Mouse (Mus musculus) midbrain, embryonic 15.5 days (tissue): ENCODE measurements around the gene Pld3. TPM values are rescaled to one million over a fixed set of nuclear protein-coding genes. Genes with fewer than 3 reads are reported as not detected.

Experiments
- ATAC-seq: fragments of 200-750 bp; cut with Nextera tagmentation; replicated peaks from 2 replicates; pipeline ENCODE4 v1.8.0; 2017; ENCODE audit warnings: moderate TSS enrichment
- H3K27ac ChIP-seq: fragments of 300-500 bp; sonication (generic); 2 replicates; pipeline ENCODE4 v1.5.1; 2015; ENCODE audit warnings: mild to moderate bottlenecking, inconsistent platforms
- H3K27me3 ChIP-seq: fragments of 300-500 bp; sonication (generic); replicated peaks from 2 replicates; pipeline ENCODE4 v1.6.1; 2015; ENCODE audit warnings: inconsistent platforms
- H3K36me3 ChIP-seq: fragments of 300-500 bp; sonication (generic); replicated peaks from 2 replicates; pipeline ENCODE4 v1.6.1; 2015; ENCODE audit warnings: inconsistent platforms
- H3K4me1 ChIP-seq: fragments of 300-500 bp; sonication (generic); 2 replicates; pipeline ENCODE4 v1.6.1; 2015; ENCODE audit warnings: inconsistent platforms
- H3K4me2 ChIP-seq: fragments of 300-500 bp; sonication (generic); 2 replicates; pipeline ENCODE4 v1.6.1; 2015; ENCODE audit warnings: inconsistent platforms, mild to moderate bottlenecking, moderate library complexity
- H3K4me3 ChIP-seq: fragments of 300-500 bp; sonication (generic); 2 replicates; pipeline ENCODE4 v1.5.1; 2015; ENCODE audit warnings: mild to moderate bottlenecking, inconsistent platforms
- H3K9ac ChIP-seq: fragments of 300-500 bp; sonication (generic); 2 replicates; pipeline ENCODE4 v1.6.1; 2015; ENCODE audit warnings: mild to moderate bottlenecking, inconsistent platforms
- H3K9me3 ChIP-seq: fragments of 300-500 bp; sonication (generic); 2 replicates; pipeline ENCODE4 v1.6.1; 2016; ENCODE audit warnings: inconsistent platforms
- WGBS: fragments of 180-500 bp; shearing (Covaris S2); methylation state at CpG from one replicate; pipeline ENCODE4 v1.1.7; 2015; ENCODE audit warnings: mixed read lengths; 5-methylcytosine and 5-hydroxymethylcytosine counted together
- polyA plus RNA-seq: library from polyadenylated mRNA; unstranded; fragments of >200 nt; fragmentation: Nextera tagmentation; extraction: Ambion mirVana; gene quantifications from 2 replicates; pipeline ENCODE4 v1.2.1, GENCODE M21; 2015

Pld3 gene
- polyA plus RNA-seq, 1 experiment from 2014 or later = 157 TPM

- Histone ChIP-seq H3K4me2 (no peak overlapping the region), H3K4me1 (no peaks in the 10 kb centered on the region), H3K27me3 (no peaks in the 10 kb centered on the region), H3K9me3 (no peaks in the 10 kb centered on the region), H3K9ac (no peak overlapping the region), H3K36me3 (peaks cover 46% of the 10 kb centered on the region), H3K4me3 (no peak overlapping the region), H3K27ac (no peak overlapping the region)
- WGBS = 83% methylated on average over 2 of the region's 2 CpGs
- ATAC-seq = no peak
These were observed 17.6 kb downstream of the Pld3 start for GRCm38 (mm10) chr7:27535386-27535785.

GRCm38 (mm10) chr7:27532480-27533050, 20.5 kb downstream of the Pld3 start:
- Histone ChIP-seq H3K4me1 (no peaks in the 10 kb centered on the region), H3K9me3 (no peaks in the 10 kb centered on the region), H3K27ac (no peak overlapping the region), H3K27me3 (no peaks in the 10 kb centered on the region), H3K4me2 (no peak overlapping the region), H3K4me3 (no peak overlapping the region), H3K36me3 (peaks cover 44% of the 10 kb centered on the region), H3K9ac (no peak overlapping the region)
- ATAC-seq = no peak
- 89% methylated on average over 9 of the region's 9 CpGs for WGBS

DNA sequence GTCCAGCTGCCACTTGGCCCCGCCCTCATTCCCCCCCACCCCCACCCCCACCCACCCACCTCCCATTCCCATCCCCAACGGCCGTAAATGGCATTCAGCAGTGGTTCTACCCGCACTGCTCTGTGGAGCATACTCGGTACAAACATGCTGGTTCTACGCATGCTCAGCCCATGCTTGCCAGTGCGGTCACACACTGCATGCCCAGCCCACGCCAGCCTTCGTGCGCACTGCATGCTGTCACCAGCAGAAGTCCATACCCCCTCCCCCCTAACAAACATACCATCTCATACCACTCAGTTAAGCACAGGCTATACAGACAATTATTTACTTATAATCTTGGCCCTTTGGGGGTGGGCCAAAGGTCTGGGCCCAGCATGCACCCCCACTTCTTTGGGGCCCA, 21.3 kb downstream of the Pld3 start:
- Histone ChIP-seq H3K4me3 (no peak overlapping the region), H3K27ac (no peak overlapping the region), H3K36me3 (peaks cover 39% of the 10 kb centered on the region), H3K9me3 (no peaks in the 10 kb centered on the region), H3K4me1 (no peaks in the 10 kb centered on the region), H3K4me2 (no peak overlapping the region), H3K9ac (no peak overlapping the region), H3K27me3 (no peaks in the 10 kb centered on the region)
- 91% methylated on average over 10 of the region's 10 CpGs for WGBS
- ATAC-seq = no peak

GRCm38 (mm10) chr7:27530937-27531336, 22.1 kb downstream of the Pld3 start:
- whole genome bisulfite sequencing = 75% methylated on average over 3 of the region's 3 CpGs
- Histone ChIP-seq H3K4me1 (no peaks in the 10 kb centered on the region), H3K9ac (no peak overlapping the region), H3K27ac (no peak overlapping the region), H3K4me2 (no peak overlapping the region), H3K9me3 (no peaks in the 10 kb centered on the region), H3K27me3 (no peaks in the 10 kb centered on the region), H3K36me3 (peaks cover 32% of the 10 kb centered on the region; the same call in 1 of the 2 replicates), H3K4me3 (no peak overlapping the region)
- ATAC-seq = no peak

- no peak for ATAC-seq
- Histone ChIP-seq H3K9me3 (no peaks in the 10 kb centered on the region), H3K9ac (no peak overlapping the region), H3K27ac (no peak overlapping the region), H3K36me3 (peaks cover 18% of the 10 kb centered on the region; the same call in 1 of the 2 replicates), H3K27me3 (no peaks in the 10 kb centered on the region), H3K4me2 (no peak overlapping the region), H3K4me3 (no peak overlapping the region), H3K4me1 (no peaks in the 10 kb centered on the region)
- WGBS = 82% methylated on average over 21 of the region's 21 CpGs
These were observed 23.9 kb downstream of the Pld3 start for GRCm38 (mm10) chr7:27529070-27529469.

DNA sequence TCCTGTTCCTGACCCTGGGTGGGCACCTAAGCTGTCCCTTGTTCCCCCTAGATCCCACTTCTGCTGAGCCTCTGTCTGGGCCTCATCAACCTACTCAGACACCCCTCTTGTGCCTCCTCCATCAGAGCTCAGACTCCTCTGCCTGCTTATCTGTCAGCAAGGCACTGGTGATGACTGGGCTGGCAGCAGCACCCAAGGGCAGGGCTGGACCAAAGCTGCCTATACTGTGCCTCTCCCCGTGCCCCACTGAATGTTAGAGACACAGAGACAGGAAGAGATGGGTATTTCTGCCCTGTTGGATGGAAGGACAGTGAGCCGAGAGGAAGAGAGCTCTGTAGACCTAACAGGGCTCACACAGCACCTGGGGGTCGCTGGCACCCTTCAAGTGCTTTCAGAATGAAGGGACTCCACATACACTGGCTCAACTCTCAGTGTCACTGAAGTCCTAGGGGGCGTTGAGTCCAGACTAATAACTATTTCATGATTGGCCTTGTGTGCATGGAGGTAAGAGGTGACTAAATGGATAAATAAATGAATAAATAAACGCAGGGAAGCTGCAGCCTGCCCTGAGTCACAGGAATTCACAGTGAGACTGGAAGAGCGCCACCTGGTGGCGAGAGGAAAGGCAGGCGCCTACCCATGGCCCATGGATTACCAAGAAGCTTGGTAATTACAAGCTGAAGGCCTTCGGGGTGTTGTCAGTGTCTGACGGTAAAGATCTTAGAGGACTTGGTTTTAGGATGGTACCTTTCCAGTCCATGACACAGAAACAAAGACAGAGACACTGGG, 26.8 kb downstream of the Pld3 start:
- H3K36me3 ChIP-seq = 0 out of 2 replicates have a peak, but pooled peaks cover 3% of the 10 kb centered on the region
- H3K4me2 ChIP-seq = no peak overlapping the region
- no peak overlapping the region for H3K4me3 ChIP-seq
- peak; percentile 76 for ATAC-seq
- no peak overlapping the region for H3K27ac ChIP-seq
- no peaks in the 10 kb centered on the region for H3K9me3 ChIP-seq
- no peaks in the 10 kb centered on the region for H3K4me1 ChIP-seq
- H3K27me3 ChIP-seq = no peaks in the 10 kb centered on the region
- no peak overlapping the region for H3K9ac ChIP-seq
- WGBS = 21% methylated on average over 10 of the region's 10 CpGs

- no peaks in the 10 kb centered on the region for H3K4me1 ChIP-seq
- no peak overlapping the region for H3K4me3 ChIP-seq
- no peak overlapping the region for H3K27ac ChIP-seq
- no peaks in the 10 kb centered on the region for H3K27me3 ChIP-seq
- no peak overlapping the region for H3K4me2 ChIP-seq
- H3K9me3 ChIP-seq = no peaks in the 10 kb centered on the region
- 94% methylated on average over 13 of the region's 13 CpGs for WGBS
- no peak for ATAC-seq
- H3K36me3 ChIP-seq = no peaks in the 10 kb centered on the region
- H3K9ac ChIP-seq = no peak overlapping the region
These were observed 29.2 kb downstream of the Pld3 start for GRCm38 (mm10) chr7:27523805-27524204.

- WGBS = 62% methylated on average over 5 of the region's 5 CpGs
- H3K4me1 ChIP-seq = no peaks in the 10 kb centered on the region
- no peaks in the 10 kb centered on the region for H3K27me3 ChIP-seq
- no peaks in the 10 kb centered on the region for H3K36me3 ChIP-seq
- H3K9ac ChIP-seq = no peak within 1 kb of the TSS
- no peak for ATAC-seq
- no peak within 1 kb of the TSS for H3K4me2 ChIP-seq
- H3K9me3 ChIP-seq = no peaks in the 10 kb centered on the region
- H3K4me3 ChIP-seq = no peak within 1 kb of the TSS
- H3K27ac ChIP-seq = no peak within 1 kb of the TSS
These were observed 30.1 kb downstream of the Pld3 start, which contains the start of gene Hipk4 for GRCm38 (mm10) chr7:27522967-27523366. TSS of gene Hipk4 (plus strand) at chr7:27523267.

- WGBS = 86% methylated on average over 1 of the region's 1 CpGs
These were observed 32.4 kb downstream of the Pld3 start for GRCm38 (mm10) chr7:27520599-27520998.

GRCm38 (mm10) chr7:27520104-27520503, 32.9 kb downstream of the Pld3 start:
- no peaks in the 10 kb centered on the region for H3K9me3 ChIP-seq
- ATAC-seq = no peak
- H3K27me3 ChIP-seq = no peaks in the 10 kb centered on the region
- H3K4me2 ChIP-seq = no peak overlapping the region
- no peak overlapping the region for H3K4me3 ChIP-seq
- H3K9ac ChIP-seq = no peak overlapping the region
- no peaks in the 10 kb centered on the region for H3K36me3 ChIP-seq
- H3K4me1 ChIP-seq = no peaks in the 10 kb centered on the region
- no peak overlapping the region for H3K27ac ChIP-seq

More at GRCm38 (mm10) chr7:27520599-27520998, 32.4 kb downstream of the Pld3 start:
- no peaks in the 10 kb centered on the region for H3K4me1 ChIP-seq
- H3K27me3 ChIP-seq = no peaks in the 10 kb centered on the region
- H3K36me3 ChIP-seq = no peaks in the 10 kb centered on the region
- no peak overlapping the region for H3K27ac ChIP-seq
- H3K9ac ChIP-seq = no peak overlapping the region
- H3K9me3 ChIP-seq = no peaks in the 10 kb centered on the region
- no peak overlapping the region for H3K4me3 ChIP-seq
- ATAC-seq = no peak
- H3K4me2 ChIP-seq = no peak overlapping the region

DNA sequence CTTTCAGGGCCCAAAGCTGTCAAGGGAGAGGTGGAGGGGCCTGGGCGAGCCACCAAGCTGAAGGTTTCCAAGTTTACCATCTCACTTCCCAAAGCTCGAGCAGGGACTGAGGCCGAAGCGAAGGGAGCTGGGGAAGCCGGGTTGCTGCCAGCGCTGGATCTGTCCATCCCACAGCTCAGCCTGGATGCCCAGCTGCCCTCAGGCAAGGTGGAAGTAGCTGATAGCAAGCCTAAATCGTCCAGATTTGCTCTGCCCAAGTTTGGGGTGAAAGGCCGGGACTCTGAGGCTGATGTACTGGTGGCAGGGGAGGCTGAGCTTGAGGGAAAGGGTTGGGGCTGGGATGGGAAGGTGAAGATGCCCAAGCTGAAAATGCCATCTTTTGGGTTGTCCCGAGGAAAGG, 34.7 kb downstream of the Pld3 start:
- Histone ChIP-seq H3K4me1 (no peaks in the 10 kb centered on the region), H3K9me3 (no peaks in the 10 kb centered on the region), H3K4me3 (no peak overlapping the region), H3K4me2 (no peak overlapping the region), H3K9ac (no peak overlapping the region), H3K27ac (no peak overlapping the region), H3K27me3 (no peaks in the 10 kb centered on the region), H3K36me3 (no peaks in the 10 kb centered on the region)
- ATAC-seq = no peak
- WGBS = 85% methylated on average over 9 of the region's 9 CpGs

GRCm38 (mm10) chr7:27514961-27515360, 38.1 kb downstream of the Pld3 start:
- H3K4me1 ChIP-seq = no peaks in the 10 kb centered on the region
- no peak for ATAC-seq
- H3K4me2 ChIP-seq = no peak overlapping the region
- WGBS = 82% methylated on average over 9 of the region's 9 CpGs
- no peaks in the 10 kb centered on the region for H3K36me3 ChIP-seq
- no peaks in the 10 kb centered on the region for H3K27me3 ChIP-seq
- H3K27ac ChIP-seq = no peak overlapping the region
- no peak overlapping the region for H3K4me3 ChIP-seq
- no peak overlapping the region for H3K9ac ChIP-seq
- H3K9me3 ChIP-seq = no peaks in the 10 kb centered on the region

- no peaks in the 10 kb centered on the region for H3K27me3 ChIP-seq
- no peak for ATAC-seq
These were observed 42.2 kb downstream of the Pld3 start for GRCm38 (mm10) chr7:27510809-27511208.

More at GRCm38 (mm10) chr7:27510809-27511208, 42.2 kb downstream of the Pld3 start:
- WGBS = 83% methylated on average over 2 of the region's 2 CpGs
- no peak overlapping the region for H3K9ac ChIP-seq
- H3K4me3 ChIP-seq = no peak overlapping the region
- H3K27ac ChIP-seq = no peak overlapping the region
- no peaks in the 10 kb centered on the region for H3K9me3 ChIP-seq
- H3K36me3 ChIP-seq = no peaks in the 10 kb centered on the region
- no peak overlapping the region for H3K4me2 ChIP-seq
- peaks cover 11% of the 10 kb centered on the region for H3K4me1 ChIP-seq
